Mouse (Mus musculus) adrenal gland, adult 2 months (tissue): ENCODE data around the gene Cln3. TPM values are rescaled to one million over a fixed set of nuclear protein-coding genes. Genes with fewer than 3 reads are reported as not detected.

Experiments
- microRNA-seq, 2 experiments: library from miRNA; unstranded; fragments of <30 nt; microRNA quantifications; one replicate each; pipeline ENCODE4 v1.2.0; 2021
- polyA plus RNA-seq: library from polyadenylated mRNA; depleted of rRNA; stranded (reverse); fragments of >200 nt; gene quantifications from 2 replicates; pipeline ENCODE4 v1.2.3, GENCODE M21; 2012; rRNA removed
- total RNA-seq, 2 experiments: library from RNA; stranded (reverse); gene quantifications; 2 replicates each; pipeline ENCODE4 v1.2.3; 2021

Gene Cln3
- total and polyA plus RNA-seq, 3 experiments = 33.2 to 56.1 (median 47.4) TPM

Small RNA genes lying within 50 kb of the gene (microRNA-seq; reads per million reads assigned to microRNA genes)
- 0.88 to 2.1 reads per million in 2 experiments for gene Mir7059

Other genes with a start within 250 kb of the Cln3 start
- gene Lat, start 216.2 kb downstream of the Cln3 start, total RNA-seq = 1 to 10 TPM in 1 of 2 experiments, under 1 TPM in 1; 0.43 to 1.1 TPM
- gene Lat, start 216.2 kb downstream of the Cln3 start, polyA plus RNA-seq = 1.2 and 2.0 TPM in 2 replicates
- 10 to 100 TPM; 31.3 to 39.0 TPM for gene Spns1, start 208.4 kb downstream of the Cln3 start, total RNA-seq
- 223 and 234 TPM in 2 replicates for gene Spns1, start 208.4 kb downstream of the Cln3 start, polyA plus RNA-seq
- gene Nfatc2ip, start 189.1 kb downstream of the Cln3 start, total RNA-seq = 1 to 10 TPM; 5.6 to 8.2 TPM
- gene Nfatc2ip, start 189.1 kb downstream of the Cln3 start, polyA plus RNA-seq = 4.9 and 5.4 TPM in 2 replicates
- under 1 TPM; 0.24 to 0.29 TPM for gene Cd19, start 170.9 kb downstream of the Cln3 start, total RNA-seq
- gene Cd19, start 170.9 kb downstream of the Cln3 start, polyA plus RNA-seq = 0.50 and 0.73 TPM in 2 replicates
- 10 to 100 TPM; 39.5 to 73.6 TPM for gene Rabep2, start 157.1 kb downstream of the Cln3 start, total RNA-seq
- gene Rabep2, start 157.1 kb downstream of the Cln3 start, polyA plus RNA-seq = 55.5 and 69.8 TPM in 2 replicates
- gene Atp2a1, start 122.7 kb downstream of the Cln3 start, total RNA-seq = not detected
- not detected in 2 replicates for gene Atp2a1, start 122.7 kb downstream of the Cln3 start, polyA plus RNA-seq
- 10 to 100 TPM; 54.4 to 61.2 TPM for gene Sh2b1, start 110.4 kb downstream of the Cln3 start, total RNA-seq
- gene Sh2b1, start 110.4 kb downstream of the Cln3 start, polyA plus RNA-seq = 90.7 and 93.9 TPM in 2 replicates
- gene Tufm, start 98.5 kb downstream of the Cln3 start, total RNA-seq = 100 to 1,000 TPM; 217 to 239 TPM
- gene Tufm, start 98.5 kb downstream of the Cln3 start, polyA plus RNA-seq = 236 and 278 TPM in 2 replicates
- gene Atxn2l, start 82.4 kb downstream of the Cln3 start, total RNA-seq = 100 to 1,000 TPM in 1 of 2 experiments, 10 to 100 TPM in 1; 83.7 to 108 TPM
- gene Atxn2l, start 82.4 kb downstream of the Cln3 start, polyA plus RNA-seq = 454 and 474 TPM in 2 replicates
- gene Eif3c, start 19.4 kb downstream of the Cln3 start, total RNA-seq = 100 to 1,000 TPM; 236 to 240 TPM
- 97.2 and 133 TPM in 2 replicates for gene Eif3c, start 19.4 kb downstream of the Cln3 start, polyA plus RNA-seq
- 1 to 10 TPM; 2.0 to 4.7 TPM for gene Apobr, start 875 bp downstream of the Cln3 start, total RNA-seq
- 5.3 and 7.5 TPM in 2 replicates for gene Apobr, start 875 bp downstream of the Cln3 start, polyA plus RNA-seq
- not detected for gene Il27, start 9.1 kb upstream of the Cln3 start, total RNA-seq
- 0.13 and 0.19 TPM in 2 replicates for gene Il27, start 9.1 kb upstream of the Cln3 start, polyA plus RNA-seq
- 10 to 100 TPM; 22.9 to 26.3 TPM for gene Nupr1, start 45.0 kb upstream of the Cln3 start, total RNA-seq
- 2.8 and 4.4 TPM in 2 replicates for gene Nupr1, start 45.0 kb upstream of the Cln3 start, polyA plus RNA-seq
- gene Sgf29, start 63.5 kb upstream of the Cln3 start, total RNA-seq = 10 to 100 TPM; 39.9 to 49.7 TPM
- gene Sgf29, start 63.5 kb upstream of the Cln3 start, polyA plus RNA-seq = 64.5 and 74.4 TPM in 2 replicates
- 10 to 100 TPM; 48.1 to 52.7 TPM for gene Sult1a1, start 90.6 kb upstream of the Cln3 start, total RNA-seq
- gene Sult1a1, start 90.6 kb upstream of the Cln3 start, polyA plus RNA-seq = 29.3 and 34.3 TPM in 2 replicates
- 100 to 1,000 TPM; 101 to 104 TPM for gene Bola2, start 109.6 kb upstream of the Cln3 start, total RNA-seq
- gene Bola2, start 109.6 kb upstream of the Cln3 start, polyA plus RNA-seq = 44.1 and 48.7 TPM in 2 replicates
- gene Slx1b, start 110.0 kb upstream of the Cln3 start, total RNA-seq = 10 to 100 TPM; 11.3 to 13.5 TPM
- 35.0 and 35.7 TPM in 2 replicates for gene Slx1b, start 110.0 kb upstream of the Cln3 start, polyA plus RNA-seq
- gene Coro1a, start 122.0 kb upstream of the Cln3 start, total RNA-seq = 10 to 100 TPM; 11.6 to 24.3 TPM
- 49.5 and 67.1 TPM in 2 replicates for gene Coro1a, start 122.0 kb upstream of the Cln3 start, polyA plus RNA-seq
- gene Mapk3, start 173.8 kb upstream of the Cln3 start, total RNA-seq = 100 to 1,000 TPM; 139 to 169 TPM
- 242 and 299 TPM in 2 replicates for gene Mapk3, start 173.8 kb upstream of the Cln3 start, polyA plus RNA-seq
- gene Gdpd3, start 180.5 kb upstream of the Cln3 start, total RNA-seq = 1 to 10 TPM; 2.4 TPM
- 10.2 and 10.3 TPM in 2 replicates for gene Gdpd3, start 180.5 kb upstream of the Cln3 start, polyA plus RNA-seq
- gene Ypel3, start 191.1 kb upstream of the Cln3 start, total RNA-seq = 100 to 1,000 TPM in 1 of 2 experiments, 10 to 100 TPM in 1; 92.8 to 136 TPM
- gene Ypel3, start 191.1 kb upstream of the Cln3 start, polyA plus RNA-seq = 970 and 1,207 TPM in 2 replicates
- under 1 TPM; 0.31 to 0.75 TPM for gene Tbx6, start 195.7 kb upstream of the Cln3 start, total RNA-seq
- gene Tbx6, start 195.7 kb upstream of the Cln3 start, polyA plus RNA-seq = 3.4 and 3.7 TPM in 2 replicates
- gene Ppp4c, start 206.7 kb upstream of the Cln3 start, total RNA-seq = 10 to 100 TPM; 77.4 to 86.0 TPM
- gene Ppp4c, start 206.7 kb upstream of the Cln3 start, polyA plus RNA-seq = 89.8 and 92.4 TPM in 2 replicates
- gene Fam57b, start 211.9 kb upstream of the Cln3 start, total RNA-seq = 10 to 100 TPM; 16.4 to 21.0 TPM
- gene Fam57b, start 211.9 kb upstream of the Cln3 start, polyA plus RNA-seq = 27.8 and 40.9 TPM in 2 replicates
- gene 4930451I11Rik, start 245.8 kb upstream of the Cln3 start, total RNA-seq = not detected
- gene 4930451I11Rik, start 245.8 kb upstream of the Cln3 start, polyA plus RNA-seq = not detected in 2 replicates